8 mouse cellular contexts compared by ENCODE assay signal in the genomic region with DNA sequence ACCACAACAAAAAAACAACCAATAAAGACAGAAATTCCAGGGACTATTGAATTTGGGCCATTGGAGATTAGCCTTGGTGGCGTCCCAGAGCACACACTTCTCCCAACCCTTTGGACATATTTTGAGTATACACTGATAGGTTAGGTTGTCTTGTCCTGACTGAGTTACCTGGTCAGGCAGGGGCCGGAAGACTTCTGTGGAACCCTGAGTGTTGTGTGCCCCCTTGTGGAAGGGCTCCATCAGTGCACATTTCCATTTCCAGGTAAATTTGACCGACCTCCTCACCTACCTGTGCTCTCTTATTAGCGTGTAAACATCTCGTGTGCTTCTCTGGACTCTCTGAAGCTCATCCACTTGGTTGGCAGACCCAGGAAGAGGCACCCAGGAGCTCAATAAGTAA. TPM values are rescaled to one million over a fixed set of nuclear protein-coding genes. Genes with fewer than 3 reads are reported as not detected.
DNase-seq lines count a peak whose midpoint lies in the region; ATAC-seq and TF ChIP-seq lines count a peak whose summit lies in the region.

No protein-coding gene starts in this region.

- H3K4me3 ChIP-seq in heart, embryonic 11.5 days (ENCODE audit: low read depth, low read length) = no peak overlapping the region
- H3K4me3 ChIP-seq in liver, embryonic 14.5 days (ENCODE audit: insufficient read depth in 1 of 2, low read depth in 2 of 2, low read length in 2 of 2) = no peak overlapping the region
- H3K4me3 ChIP-seq in hindbrain, embryonic 12.5 days = no peak overlapping the region

- H3K9ac ChIP-seq in heart, embryonic 11.5 days (ENCODE audit: low read depth, low read length) = no peak overlapping the region
- no peak overlapping the region for H3K9ac ChIP-seq in liver, embryonic 14.5 days (replicated peaks)
- H3K9ac ChIP-seq in hindbrain, embryonic 12.5 days = no peak overlapping the region

- WGBS in heart, embryonic 11.5 days (ENCODE audit: insufficient replicate concordance) = 12% methylated on average over 5 of the region's 5 CpGs
- 14% methylated on average over 5 of the region's 5 CpGs for WGBS in liver, embryonic 14.5 days (ENCODE audit: insufficient replicate concordance)
- 29% methylated on average over 5 of the region's 5 CpGs for WGBS in hindbrain, embryonic 12.5 days

- ATAC-seq in heart, embryonic 11.5 days (replicated peaks; ENCODE audit: insufficient number of reproducible peaks, low FRiP score, low TSS enrichment) = no peak
- ATAC-seq in liver, embryonic 14.5 days (ENCODE audit: insufficient read depth) = no peak
- no peak for ATAC-seq in hindbrain, embryonic 12.5 days (ENCODE audit: low FRiP score)

- TF ChIP-seq CTCF in liver, embryonic 14.5 days (IDR thresholded peaks at IDR 0.05; ENCODE audit: low read depth) = peak; percentile 77

- intact Hi-C loops in heart, postnatal 10 days (cut with DNase I) = loop anchor here (1.0 to 10.0 kb wide), 3 partner anchors 94 to 226 kb away; no protein-coding TSS in a partner anchor
- intact Hi-C loops in heart, postnatal 36 days (cut with DNase I) = loop anchor here (1.0 to 10.0 kb wide), 3 partner anchors 94 to 390 kb away; no protein-coding TSS in a partner anchor

- no peaks in the 10 kb centered on the region for H3K27me3 ChIP-seq in heart, embryonic 11.5 days (ENCODE audit: control insufficient read depth, insufficient read depth, low read length)
- no peaks in the 10 kb centered on the region for H3K27me3 ChIP-seq in liver, embryonic 14.5 days (ENCODE audit: control insufficient read depth, insufficient read depth, low read length)
- no peaks in the 10 kb centered on the region; the same call in 1 of the 2 replicates for H3K27me3 ChIP-seq in hindbrain, embryonic 12.5 days

- peaks cover 20% of the 10 kb centered on the region for H3K4me1 ChIP-seq in heart, embryonic 11.5 days (ENCODE audit: control insufficient read depth, insufficient read depth, low read length)
- H3K4me1 ChIP-seq in liver, embryonic 14.5 days (replicated peaks; ENCODE audit: control insufficient read depth in 2 of 2, insufficient read depth in 2 of 2, low read length in 1 of 2) = no peaks in the 10 kb centered on the region
- H3K4me1 ChIP-seq in hindbrain, embryonic 12.5 days = peaks cover 20% of the 10 kb centered on the region

- H3K36me3 ChIP-seq in heart, embryonic 11.5 days (ENCODE audit: control insufficient read depth, insufficient read depth, low read length) = no peaks in the 10 kb centered on the region
- H3K36me3 ChIP-seq in liver, embryonic 14.5 days (replicated peaks; ENCODE audit: control insufficient read depth, insufficient read depth, low read depth) = no peaks in the 10 kb centered on the region
- no peaks in the 10 kb centered on the region for H3K36me3 ChIP-seq in hindbrain, embryonic 12.5 days

- H3K27ac ChIP-seq in heart, embryonic 11.5 days (ENCODE audit: low read depth, low read length) = no peak overlapping the region
- H3K27ac ChIP-seq in liver, embryonic 14.5 days = no peak overlapping the region
- no peak overlapping the region for H3K27ac ChIP-seq in hindbrain, embryonic 12.5 days

- H3K9me3 ChIP-seq in heart, embryonic 11.5 days (replicated peaks; ENCODE audit: control insufficient read depth, low read length) = no peaks in the 10 kb centered on the region
- H3K9me3 ChIP-seq in liver, embryonic 14.5 days (ENCODE audit: control insufficient read depth, low read length) = no peaks in the 10 kb centered on the region
- no peaks in the 10 kb centered on the region for H3K9me3 ChIP-seq in hindbrain, embryonic 12.5 days (replicated peaks)

- no peak overlapping the region for H3K4me2 ChIP-seq in heart, embryonic 11.5 days
- H3K4me2 ChIP-seq in liver, embryonic 14.5 days (ENCODE audit: low read depth) = no peak overlapping the region
- H3K4me2 ChIP-seq in hindbrain, embryonic 12.5 days (replicated peaks) = no peak overlapping the region

- TF ChIP-seq EP300 in liver, embryonic 14.5 days (IDR thresholded peaks at IDR 0.05; ENCODE audit: low read depth) = no peak

- peak; percentile 58 to 64 for DNase-seq in heart, postnatal 10 days
- DNase-seq in CD4-positive helper T cell, adult 2 months (ENCODE audit: low read depth, low spot score) = peak; percentile 51
- peak; percentile 79 for DNase-seq in ZHBTc4 (ENCODE audit: low read depth, low spot score)
- DNase-seq in heart, postnatal 36 days = peak; percentile 45 to 48
- DNase-seq in liver, embryonic 14.5 days (ENCODE audit: low read depth in 3 of 3, low spot score in 3 of 3) = no peak
- peak; percentile 55 for DNase-seq in thymus, postnatal 25 days

RNA-seq across cellular contexts. Expression of a gene that starts 9.3 kb away (rescaled TPM):
- total RNA-seq in heart, postnatal 10 days (2021) = 10 to 100 TPM; 48.1 to 49.0 TPM
- polyA plus RNA-seq in heart, embryonic 11.5 days (2014; fragmentation: Nextera tagmentation; extraction: Ambion mirVana) = 122 and 124 TPM in 2 replicates
- total RNA-seq in heart, postnatal 36 days (2021) = 10 to 100 TPM; 44.8 to 45.3 TPM
- polyA plus RNA-seq in liver, embryonic 14.5 days (2012; rRNA removed) = 28.9 and 43.5 TPM in 2 replicates
- polyA plus RNA-seq in liver, embryonic 14.5 days (2014; fragmentation: Nextera tagmentation; extraction: Ambion mirVana) = 88.9 and 89.9 TPM in 2 replicates
- 158 and 167 TPM in 2 replicates for polyA plus RNA-seq in hindbrain, embryonic 12.5 days (2016; fragmentation: Nextera tagmentation; extraction: Ambion mirVana)

RNA-seq across cellular contexts. Expression of a gene that starts 49.1 kb away (rescaled TPM):
- not detected for total RNA-seq in heart, postnatal 10 days (2021)
- not detected in 2 replicates for polyA plus RNA-seq in heart, embryonic 11.5 days (2014; fragmentation: Nextera tagmentation; extraction: Ambion mirVana)
- not detected for total RNA-seq in heart, postnatal 36 days (2021)
- not detected in 2 replicates for polyA plus RNA-seq in liver, embryonic 14.5 days (2012; rRNA removed)
- not detected in 2 replicates for polyA plus RNA-seq in liver, embryonic 14.5 days (2014; fragmentation: Nextera tagmentation; extraction: Ambion mirVana)
- not detected in 2 replicates for polyA plus RNA-seq in hindbrain, embryonic 12.5 days (2016; fragmentation: Nextera tagmentation; extraction: Ambion mirVana)

Comparison
In these comparisons a context has a peak if more than half of its experiments do, and no peak if none do; other contexts are left out.
1. DNase-seq: peak in heart, postnatal 10 days (2 of 2), CD4-positive helper T cell, adult 2 months (single experiment), ZHBTc4 (single experiment), heart, postnatal 36 days (2 of 2) and thymus, postnatal 25 days (single experiment); none in liver, embryonic 14.5 days (0 of 3).